Mouse (Mus musculus) small intestine, adult 2 months (tissue): ENCODE measurements around the gene Lsm11.

Experiments
- CTCF ChIP-seq: fragments of 200-500 bp; IDR thresholded peaks from 2 replicates; pipeline ENCODE4 v1.5.1; 2012; ENCODE audit warnings: low read depth, mild to moderate bottlenecking, control low read depth, inconsistent platforms, low read length, moderate library complexity, mixed read lengths; ENCODE audit not compliant: insufficient replicate concordance, insufficient read length; ENCODE audit errors: extremely low read depth
- POLR2A ChIP-seq: fragments of 200-500 bp; IDR thresholded peaks from 2 replicates; pipeline ENCODE4 v1.6.1; 2012; ENCODE audit warnings: low read depth, mild to moderate bottlenecking, control low read depth, inconsistent platforms, low read length, moderate library complexity

- TF ChIP-seq CTCF (no peak), POLR2A (no peak)
These were observed 23.7 kb downstream of the Lsm11 start for GRCm38 (mm10) chr11:45921026-45921425.
